Mouse (Mus musculus): Measurements from ENCODE around the gene Slc25a10.
A peak's percentile ranks its signal among the peaks of the same experiment; 100 is the strongest.
"Not testable (repeated sequence)": the region's sequence is repeated elsewhere in the genome, so short reads cannot be mapped to it uniquely, and the experiment has no call there.

Gene Slc25a10

DNA sequence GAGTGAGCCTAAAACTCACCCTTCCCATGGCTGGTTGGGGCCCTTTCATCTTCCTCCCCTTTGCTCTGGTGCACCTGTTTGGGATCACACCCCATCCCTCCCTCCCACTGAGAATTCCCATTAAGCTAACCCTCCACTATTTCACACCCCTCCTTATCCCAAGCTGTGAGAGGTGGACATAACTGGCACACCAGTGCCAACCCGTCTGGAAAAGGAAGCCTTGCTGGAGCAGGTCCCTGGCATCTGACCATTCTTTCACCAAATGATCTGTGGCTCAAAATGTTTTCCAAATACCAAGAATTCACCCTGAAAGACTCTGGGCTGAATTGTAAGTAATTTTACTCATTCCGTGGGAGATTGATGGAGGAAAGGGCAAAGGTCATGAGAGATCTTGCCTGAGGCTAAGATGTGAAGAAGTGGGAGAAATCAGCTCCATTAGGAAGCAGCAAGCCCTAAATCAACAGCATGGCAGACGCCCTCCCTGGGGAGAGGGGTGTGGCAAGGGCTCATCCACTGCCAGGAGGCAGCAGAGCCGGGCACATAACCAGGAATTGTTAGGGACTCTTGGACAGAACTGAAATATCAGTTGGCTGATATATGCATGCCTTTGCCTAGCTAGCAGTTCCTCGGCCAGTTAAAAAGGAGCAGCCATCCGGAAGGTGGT, 21.3 kb downstream of the Slc25a10 start:
- DNase-seq, result no peak

- not testable (repeated sequence) for DNase-seq
Measured at GRCm38 (mm10) chr11:120514262-120514661, 22.6 kb downstream of the Slc25a10 start.

GRCm38 (mm10) chr11:120515611-120516010, 24.0 kb downstream of the Slc25a10 start:
- DNase-seq, result peak; percentile 86

DNA sequence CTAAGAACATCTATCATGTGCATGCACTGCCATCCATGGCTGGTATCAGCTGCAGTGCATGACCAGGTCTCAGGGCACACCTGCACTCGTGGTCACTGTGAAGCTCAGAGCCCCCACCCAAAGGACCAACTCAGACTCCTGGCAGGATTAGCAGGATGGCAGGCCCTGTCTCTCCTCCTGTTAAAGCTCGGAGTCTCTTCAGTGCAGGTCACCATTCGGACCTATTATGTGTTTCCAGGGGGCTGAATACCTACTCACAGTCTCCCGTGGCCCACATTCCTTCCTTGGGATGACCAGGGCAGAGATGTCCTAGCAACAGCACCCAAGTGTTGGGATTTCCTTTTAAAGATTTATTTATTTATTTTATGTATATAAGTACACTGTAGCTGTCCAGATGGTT, 25.5 kb downstream of the Slc25a10 start:
- no peak for DNase-seq

- DNase-seq, result no peak
Measured at GRCm38 (mm10) chr11:120518027-120518426, 26.4 kb downstream of the Slc25a10 start.

GRCm38 (mm10) chr11:120518558-120518957, 26.9 kb downstream of the Slc25a10 start:
- no peak for DNase-seq

GRCm38 (mm10) chr11:120519738-120520137, 28.1 kb downstream of the Slc25a10 start:
- DNase-seq, result no peak

DNA sequence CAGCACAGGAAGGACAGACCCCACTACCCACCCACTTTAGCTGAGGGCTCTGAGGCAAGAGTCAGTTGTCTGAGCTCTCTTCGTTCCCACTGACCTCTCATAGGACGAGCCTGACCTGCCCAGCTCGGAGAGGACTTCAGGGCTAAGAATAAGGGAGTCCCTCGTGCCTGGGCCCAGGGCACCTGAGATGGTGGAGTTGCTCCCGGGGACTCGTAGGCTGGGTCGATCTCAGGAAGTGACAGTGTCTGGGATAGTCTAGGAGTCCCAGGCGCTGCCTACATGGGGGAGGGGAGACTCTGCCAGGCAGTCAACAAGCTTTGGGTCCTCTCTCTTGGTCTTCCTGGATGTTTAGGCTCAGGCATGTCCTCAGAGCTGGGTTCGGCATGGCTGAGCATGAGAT, 28.9 kb downstream of the Slc25a10 start:
- no peak for DNase-seq

DNA sequence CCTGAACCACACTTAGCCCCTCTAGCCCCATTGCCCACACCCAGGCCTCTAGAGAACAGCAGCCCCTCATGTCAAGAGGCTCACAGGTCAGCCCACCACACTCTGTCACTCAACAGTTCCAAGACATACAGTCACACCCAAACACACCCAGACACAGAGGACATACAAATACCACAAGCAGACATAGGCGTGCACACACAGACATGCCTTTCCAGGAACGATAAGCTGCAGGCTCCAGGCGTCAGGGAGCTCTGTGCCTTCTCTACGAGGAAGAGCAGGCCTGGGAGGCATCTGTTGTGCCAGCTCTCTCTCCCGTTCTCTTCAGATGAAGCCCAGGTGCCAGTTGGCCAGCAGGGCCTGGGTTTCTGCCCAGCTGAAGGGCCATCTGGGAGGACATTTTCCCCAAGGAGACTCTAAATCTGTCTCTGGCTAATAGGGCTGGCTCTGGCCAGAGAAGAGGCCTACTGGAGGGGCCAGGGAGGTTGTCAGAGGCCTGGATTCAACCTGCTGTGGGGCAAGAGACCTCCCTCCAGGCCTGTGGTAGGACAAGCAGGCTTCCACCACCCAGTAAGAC, 29.4 kb downstream of the Slc25a10 start:
- no peak for DNase-seq

- no peak for DNase-seq
Measured at GRCm38 (mm10) chr11:120522581-120522980, 30.9 kb downstream of the Slc25a10 start.

DNA sequence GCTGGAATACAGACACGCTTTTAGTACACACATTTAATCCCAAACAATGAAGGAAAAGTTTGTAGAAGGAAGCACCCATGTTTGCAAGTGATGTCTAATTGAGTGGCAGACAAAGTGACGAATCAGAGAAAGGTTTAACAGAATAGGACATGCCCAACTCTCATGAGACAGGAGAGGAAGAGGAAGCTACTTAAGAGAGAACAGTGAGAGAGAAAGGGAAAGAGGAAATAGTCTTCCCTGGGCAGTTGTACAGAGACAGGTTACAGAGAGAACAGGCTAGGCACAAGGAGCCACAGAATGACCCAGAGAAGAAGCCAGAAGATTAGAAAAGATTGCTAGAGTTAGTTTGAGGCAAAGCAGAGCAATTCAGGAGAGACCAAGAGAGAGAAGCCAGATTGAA, 34.3 kb downstream of the Slc25a10 start:
- no peak for DNase-seq

DNA sequence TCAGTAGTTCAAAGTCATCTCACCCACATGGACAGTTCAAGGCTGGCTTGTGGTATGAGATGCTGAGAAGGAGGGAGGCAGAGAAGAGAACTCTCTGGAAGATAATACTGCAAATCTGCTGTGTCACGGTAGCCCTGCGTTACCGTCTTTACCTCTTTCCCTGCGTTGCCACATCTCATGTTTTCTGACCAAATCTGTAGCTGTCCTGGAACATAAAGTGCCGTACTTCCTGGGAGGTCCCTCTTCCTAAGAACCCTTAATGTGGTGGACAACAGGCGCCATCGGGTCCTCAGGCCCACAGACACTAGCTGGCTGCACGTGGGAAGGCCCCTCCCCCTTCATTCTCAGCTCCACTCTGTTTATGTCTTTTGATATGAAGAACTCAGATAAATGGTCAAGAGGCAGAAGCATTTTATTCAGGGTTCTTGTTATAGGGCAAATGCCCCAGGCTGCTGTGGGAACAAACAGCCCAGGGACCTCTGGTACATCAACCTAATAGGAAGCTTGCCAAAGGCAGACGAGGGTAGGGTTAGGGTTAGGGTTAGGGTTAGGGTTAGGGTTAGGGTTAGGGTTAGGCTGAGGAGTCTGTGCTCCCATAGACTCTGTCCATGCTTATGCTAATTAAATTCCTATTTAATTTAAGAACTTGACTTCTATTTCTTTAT, 36.2 kb downstream of the Slc25a10 start:
- DNase-seq, result no peak

DNA sequence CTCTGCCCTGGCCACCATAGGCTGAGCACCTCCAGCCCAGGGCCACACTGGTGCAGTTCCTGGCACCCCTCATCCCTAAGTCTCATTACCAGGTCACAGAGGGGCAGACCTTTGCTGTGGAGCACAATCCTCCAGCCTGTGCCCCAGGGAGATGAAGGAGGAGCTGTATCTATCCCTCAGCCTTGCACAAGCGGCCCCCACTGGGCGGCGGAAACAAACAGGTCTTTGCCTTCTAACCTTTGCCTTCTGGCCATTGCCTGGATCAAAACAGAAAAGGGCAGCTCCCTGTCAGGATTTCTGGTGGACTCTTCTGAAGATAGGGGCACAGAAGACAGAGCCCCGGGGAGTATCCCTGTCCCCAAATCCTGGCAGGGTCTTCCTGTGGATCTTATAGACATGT, 37.3 kb downstream of the Slc25a10 start:
- DNase-seq, result no peak

DNA sequence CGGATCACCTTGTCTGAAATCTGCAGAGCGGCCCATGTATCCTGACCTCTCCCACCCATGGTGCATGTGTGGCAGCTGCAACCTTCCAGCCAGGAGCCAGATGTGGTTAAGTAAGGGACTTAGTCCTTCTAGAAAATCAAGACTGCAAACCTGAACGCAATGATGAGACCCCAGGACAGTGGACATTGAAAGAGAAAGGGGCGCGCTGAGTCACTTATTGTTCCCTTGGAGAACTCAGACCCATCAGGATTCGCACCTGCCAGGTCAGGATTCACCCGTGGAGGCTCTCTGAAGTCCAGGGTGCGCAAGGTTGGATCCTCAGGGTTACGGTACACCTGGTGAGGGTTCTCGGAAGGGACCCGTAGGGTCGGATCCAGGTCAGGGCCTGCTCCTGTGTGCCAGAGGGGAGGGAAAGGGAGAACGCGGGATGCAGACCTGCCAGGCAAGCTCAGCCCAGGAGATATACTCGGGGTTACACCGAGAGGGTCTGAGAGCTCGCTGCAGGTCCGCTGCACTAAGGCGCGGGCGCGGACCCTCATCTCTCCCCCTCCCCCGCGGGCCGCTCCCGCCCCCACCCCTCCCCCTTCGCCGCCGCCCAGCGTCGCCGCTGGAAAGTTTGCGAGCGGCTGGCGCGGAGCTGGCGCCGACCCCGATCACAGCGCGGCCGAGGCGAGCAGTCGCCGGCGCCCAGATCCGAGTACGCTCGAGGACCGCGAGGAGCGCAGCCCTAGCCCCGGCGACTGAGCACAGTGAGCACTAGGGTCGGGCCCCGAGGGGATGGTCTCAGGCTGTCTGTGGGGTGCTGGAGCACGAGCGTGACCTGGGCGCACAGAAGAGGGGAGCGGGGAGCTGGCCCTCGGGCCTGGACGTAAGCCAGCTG, 38.7 kb downstream of the Slc25a10 start, which contains the start of gene Gcgr:
TSS of gene Gcgr (plus strand) at position 615 of the 880 bp plus-strand sequence.
- no peak for DNase-seq

GRCm38 (mm10) chr11:120531646-120532045, 40.0 kb downstream of the Slc25a10 start:
- no peak for DNase-seq

DNA sequence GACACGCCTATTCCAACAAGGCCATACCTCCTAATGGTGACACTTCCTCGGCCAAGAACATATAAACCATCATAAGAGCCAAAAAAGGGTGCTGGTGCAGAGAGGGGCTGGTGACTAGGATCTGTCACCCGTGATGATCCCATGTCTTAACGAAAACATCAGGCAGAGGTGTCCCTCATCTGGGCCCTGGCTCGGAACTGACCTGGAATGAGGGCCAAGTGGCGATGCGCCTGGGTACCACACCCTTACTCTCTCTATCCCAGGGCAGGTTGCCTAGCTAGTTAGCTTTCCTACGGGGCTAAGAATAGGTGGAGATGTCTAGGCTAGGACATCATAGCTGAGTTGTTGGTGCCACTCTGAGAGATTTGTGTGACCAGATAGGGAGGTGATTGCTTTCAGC, 42.5 kb downstream of the Slc25a10 start:
- no peak for DNase-seq

DNA sequence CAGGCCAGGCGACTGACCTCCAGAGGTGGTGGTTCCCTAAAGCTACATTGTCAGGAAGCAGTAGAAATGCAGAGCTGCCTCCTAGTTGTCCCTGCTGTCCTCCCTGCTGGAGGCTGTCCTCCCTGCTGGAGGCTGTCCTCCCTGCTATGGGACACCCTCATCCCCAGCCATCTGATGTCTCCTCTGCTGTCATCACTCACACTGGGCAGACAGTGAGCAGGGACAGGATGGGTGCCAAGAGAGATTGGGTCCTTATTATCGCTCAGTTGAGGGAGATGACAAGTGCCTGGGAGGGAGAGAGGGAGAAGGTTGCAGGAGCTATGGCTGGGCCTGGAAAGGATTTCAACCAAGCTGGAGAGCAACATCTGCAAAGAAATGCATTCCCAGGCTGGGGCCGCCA, 43.5 kb downstream of the Slc25a10 start:
- no peak for DNase-seq

- no peak for DNase-seq
Measured at GRCm38 (mm10) chr11:120535804-120536203, 44.2 kb downstream of the Slc25a10 start.

GRCm38 (mm10) chr11:120538485-120538884, 46.8 kb downstream of the Slc25a10 start:
- no peak for DNase-seq

- DNase-seq, result no peak
Measured at GRCm38 (mm10) chr11:120538955-120539284, 47.3 kb downstream of the Slc25a10 start.

- DNase-seq, result no peak
Measured at GRCm38 (mm10) chr11:120539285-120540014, 47.8 kb downstream of the Slc25a10 start.

- peak; percentile 30 for DNase-seq
Measured at GRCm38 (mm10) chr11:120541907-120542306, 50.3 kb downstream of the Slc25a10 start.

GRCm38 (mm10) chr11:120542376-120542775, 50.7 kb downstream of the Slc25a10 start:
- no peak for DNase-seq

Data from thymus, postnatal 14 days (tissue).